Mouse (Mus musculus) heart, adult 2 months (tissue): ENCODE data around the gene Aldh1l1. TPM values are rescaled to one million over a fixed set of nuclear protein-coding genes. Genes with fewer than 3 reads are reported as not detected.
A peak's percentile ranks its signal among the peaks of the same experiment; 100 is the strongest.

Experiments used
- DNase-seq, 2 experiments: peaks; one replicate each; pipeline ENCODE4 v3.0.0; 2021
- H3K27ac ChIP-seq: fragments of 200-600 bp; 2 replicates; pipeline ENCODE4 v1.8.1; 2022
- H3K27me3 ChIP-seq: fragments of 200-500 bp; 2 replicates; pipeline ENCODE4 v1.6.1; 2012; ENCODE audit warnings: mild to moderate bottlenecking, low read length, inconsistent platforms, mixed read lengths; ENCODE audit not compliant: control insufficient read depth, insufficient read depth
- H3K36me3 ChIP-seq: fragments of 200-500 bp; 2 replicates; pipeline ENCODE4 v1.6.1; 2012; ENCODE audit warnings: low read length, inconsistent platforms; ENCODE audit not compliant: control insufficient read depth, insufficient read depth
- H3K4me1 ChIP-seq: fragments of 200-500 bp; 2 replicates; pipeline ENCODE4 v1.6.1; 2011; ENCODE audit warnings: low read length; ENCODE audit not compliant: control insufficient read depth, insufficient read depth
- H3K4me3 ChIP-seq: fragments of 200-600 bp; 2 replicates; pipeline ENCODE4 v1.8.1; 2022
- H3K79me2 ChIP-seq: fragments of 200-500 bp; replicated peaks from 2 replicates; pipeline ENCODE4 v1.6.1; 2012; ENCODE audit warnings: mild to moderate bottlenecking, inconsistent platforms, low read length, moderate library complexity, mixed read lengths; ENCODE audit not compliant: control insufficient read depth, insufficient read depth
- H3K9ac ChIP-seq: fragments of 200-500 bp; 2 replicates; pipeline ENCODE4 v1.6.1; 2012; ENCODE audit warnings: low read depth, mild to moderate bottlenecking, control low read depth, inconsistent platforms, low read length, mixed read lengths
- CTCF ChIP-seq: fragments of 200-600 bp; IDR thresholded peaks from 2 replicates; pipeline ENCODE4 v1.8.1; 2022; ENCODE audit warnings: antibody characterized with exemption, mild to moderate bottlenecking, moderate library complexity
- EP300 ChIP-seq: fragments of 200-500 bp; IDR thresholded peaks from 2 replicates; pipeline ENCODE4 v1.6.1; 2011; ENCODE audit warnings: low read depth, low read length, control low read depth; ENCODE audit not compliant: insufficient read depth
- POLR2A ChIP-seq: fragments of 200-500 bp; IDR thresholded peaks from 2 replicates; pipeline ENCODE4 v1.6.1; 2011; ENCODE audit warnings: mild to moderate bottlenecking, low read depth, low read length, control low read depth; ENCODE audit not compliant: insufficient read depth
- WGBS: fragments of 180-500 bp; shearing (Covaris S2); methylation state at CpG from one replicate; pipeline ENCODE4 v1.1.7; 2018; 5-methylcytosine and 5-hydroxymethylcytosine counted together
- intact Hi-C: fragments of 180-260 bp; cut with DNase I; formaldehyde crosslinking; loops from one replicate; pipeline ENCODE4 v1.15.1; 2025
- polyA plus RNA-seq: library from polyadenylated mRNA; depleted of rRNA; stranded (reverse); fragments of >200 nt; gene quantifications from 2 replicates; pipeline ENCODE4 v1.2.3, GENCODE M21; 2012
- total RNA-seq, 2 experiments: library from RNA; stranded (reverse); gene quantifications; 2 replicates each; pipeline ENCODE4 v1.2.3; 2021

Aldh1l1 gene
- total and polyA plus RNA-seq, 3 experiments = 2.5 to 3.7 (median 3.2) TPM

DNA sequence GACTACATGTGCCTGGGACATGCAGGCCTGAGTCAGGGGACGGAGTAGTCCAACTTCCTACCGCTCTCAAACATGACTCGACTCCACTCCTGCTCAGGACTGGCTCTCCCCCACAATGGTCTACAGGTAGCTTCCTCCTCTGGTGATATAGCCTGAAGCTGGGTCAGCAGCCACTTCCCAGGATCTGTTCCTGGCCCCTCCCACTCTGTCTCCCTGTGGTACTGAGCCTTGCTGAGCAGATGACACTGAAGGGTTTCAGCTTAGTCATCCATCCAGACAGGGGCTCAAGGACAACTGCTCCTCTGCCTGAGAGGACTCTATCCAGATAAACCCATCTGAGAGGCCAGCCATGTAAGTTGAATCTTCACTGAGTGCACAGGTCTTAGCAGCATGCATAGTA lies 81.3 kb downstream of the Aldh1l1 start:
- Histone ChIP-seq H3K4me3 (no peak overlapping the region), H3K27ac (no peak overlapping the region), H3K36me3 (no peaks in the 10 kb centered on the region), H3K4me1 (no peaks in the 10 kb centered on the region), H3K9ac (no peak overlapping the region), H3K27me3 (no peaks in the 10 kb centered on the region), H3K79me2 (no peaks in the 10 kb centered on the region)
- TF ChIP-seq POLR2A (no peak), EP300 (no peak), CTCF (no peak)
- no peak for DNase-seq
- intact Hi-C loops = no loop called here
- WGBS = 85% methylated on average over 3 of the region's 3 CpGs

DNA sequence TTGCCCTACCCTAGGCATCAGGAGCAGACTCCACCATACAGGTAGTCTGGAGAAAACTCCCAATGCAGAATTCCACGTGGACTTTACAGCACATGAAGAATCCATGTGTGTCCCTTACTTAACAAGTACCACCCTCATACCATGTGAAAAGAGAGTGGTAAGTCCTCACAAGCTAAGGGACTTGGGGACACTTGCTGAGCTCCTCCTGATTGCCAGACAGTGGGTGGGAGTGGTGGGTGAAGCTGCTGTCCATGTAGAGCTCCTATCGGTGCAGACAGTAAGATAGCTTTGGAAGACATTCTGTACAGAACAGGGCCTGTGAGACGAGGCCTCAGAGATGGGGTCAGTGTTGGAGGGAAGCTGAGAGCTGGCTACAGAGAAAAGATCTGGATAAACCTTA lies 81.7 kb downstream of the Aldh1l1 start:
- no peaks in the 10 kb centered on the region for H3K27me3 ChIP-seq
- DNase-seq = no peak
- H3K27ac ChIP-seq = no peak overlapping the region
- WGBS = 75% methylated on average over 3 of the region's 3 CpGs
- no peaks in the 10 kb centered on the region for H3K79me2 ChIP-seq
- no peak overlapping the region for H3K4me3 ChIP-seq
- intact Hi-C loops = no loop called here
- TF ChIP-seq POLR2A = no peak
- TF ChIP-seq CTCF = no peak
- TF ChIP-seq EP300 = no peak
- H3K4me1 ChIP-seq = no peaks in the 10 kb centered on the region
- no peaks in the 10 kb centered on the region for H3K36me3 ChIP-seq
- H3K9ac ChIP-seq = no peak overlapping the region

DNA sequence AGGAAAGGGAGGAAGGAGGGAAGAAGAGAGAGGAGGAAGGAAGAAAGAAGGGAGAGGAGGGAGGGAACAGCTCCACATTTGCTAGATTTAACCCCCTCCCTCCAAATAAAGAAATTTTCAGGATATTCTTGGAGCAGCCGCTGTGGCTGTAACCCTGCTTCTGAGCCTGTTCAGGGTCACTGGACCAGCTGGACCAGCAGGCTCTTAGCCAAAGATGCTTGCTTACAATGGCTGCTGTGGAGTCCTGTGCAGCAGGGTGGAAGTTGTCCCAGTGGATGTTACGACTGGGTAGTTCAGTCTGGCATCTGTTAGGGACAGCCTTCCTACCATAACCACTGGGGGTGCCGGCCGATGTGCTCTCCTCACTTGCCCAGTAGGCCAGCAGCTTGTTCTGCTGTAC lies 82.5 kb downstream of the Aldh1l1 start:
- Histone ChIP-seq H3K27me3 (no peaks in the 10 kb centered on the region), H3K4me3 (no peak overlapping the region), H3K79me2 (no peaks in the 10 kb centered on the region), H3K36me3 (no peaks in the 10 kb centered on the region), H3K9ac (no peak overlapping the region), H3K27ac (no peak overlapping the region), H3K4me1 (no peaks in the 10 kb centered on the region)
- intact Hi-C loops = no loop called here
- WGBS = 78% methylated on average over 4 of the region's 4 CpGs
- no peak for DNase-seq
- TF ChIP-seq EP300 = no peak
- no peak for TF ChIP-seq CTCF
- no peak for TF ChIP-seq POLR2A

DNA sequence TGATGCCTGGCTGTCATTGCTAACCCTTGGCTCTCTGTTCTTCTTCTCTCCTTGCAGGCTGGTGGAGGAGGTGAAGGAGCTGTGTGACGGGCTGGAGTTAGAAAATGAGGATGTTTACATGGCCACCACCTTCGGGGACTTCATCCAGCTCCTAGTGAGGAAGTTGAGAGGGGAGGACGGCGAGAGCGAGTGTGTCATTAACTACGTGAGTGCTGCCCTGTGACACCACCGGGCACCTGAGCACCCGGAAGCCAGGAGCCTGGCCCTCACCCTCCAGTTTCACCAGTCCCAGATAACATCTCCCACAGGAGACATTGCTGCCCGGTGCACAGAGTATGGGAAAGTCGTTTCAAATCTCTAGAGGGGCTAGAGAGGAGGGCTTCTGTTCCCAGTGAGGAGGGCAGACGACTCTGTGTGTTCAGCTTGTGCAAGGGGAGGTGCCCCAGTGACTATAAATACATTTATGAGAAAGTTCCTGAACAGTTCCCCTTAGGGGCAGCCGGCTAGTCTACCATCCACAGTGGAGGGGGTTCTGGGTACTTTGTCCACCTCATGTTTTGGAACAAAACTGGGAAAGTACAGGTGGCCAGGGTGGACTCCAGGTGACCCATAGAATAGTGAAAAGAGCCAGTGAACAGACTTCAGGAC lies 83.6 kb downstream of the Aldh1l1 start:
- WGBS = 50% methylated on average over 12 of the region's 12 CpGs
- no peak for DNase-seq
- intact Hi-C loops = loop anchor here (10.0 kb wide), 2 partner anchors 135 to 885 kb away; no protein-coding TSS in a partner anchor

DNA sequence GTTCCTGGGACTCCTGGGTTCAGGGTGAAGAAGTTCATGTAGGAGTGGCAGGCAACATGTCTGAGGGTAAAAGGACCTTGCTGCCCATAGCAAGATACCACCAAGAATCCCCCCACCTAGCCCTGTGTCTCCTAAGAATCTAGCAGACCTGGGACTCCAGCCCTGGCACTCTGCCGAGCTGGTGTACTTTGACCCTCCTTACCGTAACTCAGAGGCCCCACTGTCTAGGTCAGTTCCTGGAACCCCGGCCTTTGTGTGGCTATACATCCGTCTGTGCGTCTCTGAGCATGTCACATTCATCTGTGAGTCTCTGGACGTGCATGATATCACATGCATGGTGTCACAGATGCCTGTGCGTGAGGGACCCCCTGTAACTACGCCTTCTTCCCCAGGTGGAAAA lies 84.2 kb downstream of the Aldh1l1 start:
- Histone ChIP-seq H3K27me3 (no peaks in the 10 kb centered on the region), H3K9ac (no peak overlapping the region), H3K4me3 (no peak overlapping the region), H3K36me3 (no peaks in the 10 kb centered on the region), H3K79me2 (no peaks in the 10 kb centered on the region), H3K4me1 (no peaks in the 10 kb centered on the region), H3K27ac (no peak overlapping the region)
- 79% methylated on average over 8 of the region's 8 CpGs for WGBS
- no peak for DNase-seq
- TF ChIP-seq EP300 (no peak), POLR2A (no peak), CTCF (no peak)
- intact Hi-C loops = loop anchor here (10.0 kb wide), 2 partner anchors 136 to 886 kb away; no protein-coding TSS in a partner anchor

More for the DNA sequence above, 83.6 kb downstream of the Aldh1l1 start:
- Histone ChIP-seq H3K9ac (no peak overlapping the region), H3K4me1 (no peaks in the 10 kb centered on the region), H3K36me3 (no peaks in the 10 kb centered on the region), H3K79me2 (no peaks in the 10 kb centered on the region), H3K27me3 (no peaks in the 10 kb centered on the region), H3K27ac (no peak overlapping the region), H3K4me3 (no peak overlapping the region)
- TF ChIP-seq EP300 (no peak), CTCF (no peak), POLR2A (no peak)

DNA sequence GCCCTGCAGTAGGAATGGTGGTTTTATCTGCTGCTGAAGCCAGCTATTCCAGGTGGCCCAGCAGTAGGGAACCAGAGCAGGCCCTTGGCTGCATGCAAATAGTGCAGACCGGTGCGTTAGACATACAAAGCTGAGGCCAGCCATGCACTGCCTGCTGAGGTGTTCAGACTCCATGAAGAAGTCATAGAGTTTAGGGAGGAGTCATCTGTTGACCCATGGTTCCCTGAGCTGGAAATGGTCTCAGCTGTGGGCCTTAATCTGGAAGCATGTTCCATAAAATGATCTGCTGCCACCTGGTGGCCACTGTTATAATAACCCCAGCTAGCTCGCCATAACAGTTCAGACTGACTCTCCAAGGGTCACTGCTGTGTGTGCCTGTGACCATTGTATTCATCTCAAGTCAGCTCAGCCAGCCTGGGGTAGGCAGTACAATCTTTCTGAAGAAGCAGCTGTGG lies 89.1 kb downstream of the Aldh1l1 start:
- H3K4me3 ChIP-seq = no peak overlapping the region
- H3K79me2 ChIP-seq = no peaks in the 10 kb centered on the region
- DNase-seq = peak; percentile 59 to 83
- H3K36me3 ChIP-seq = no peaks in the 10 kb centered on the region
- WGBS = 54% methylated on average over 3 of the region's 3 CpGs
- no peaks in the 10 kb centered on the region for H3K4me1 ChIP-seq
- intact Hi-C loops = loop anchor here (2.0 to 10.0 kb wide), 3 partner anchors 36 to 890 kb away; no protein-coding TSS in a partner anchor
- no peaks in the 10 kb centered on the region for H3K27me3 ChIP-seq
- H3K9ac ChIP-seq = no peak overlapping the region
- no peak overlapping the region for H3K27ac ChIP-seq
- 0 out of 2 replicates have a peak, but pooled peaks have one; percentile 25 for TF ChIP-seq EP300
- TF ChIP-seq POLR2A = no peak
- peak; percentile 90 for TF ChIP-seq CTCF
